Mouse (Mus musculus): Measurements from ENCODE around the gene Cars.
"Not testable (repeated sequence)": the region's sequence is repeated elsewhere in the genome, so short reads cannot be mapped to it uniquely, and the experiment has no call there.

DNA sequence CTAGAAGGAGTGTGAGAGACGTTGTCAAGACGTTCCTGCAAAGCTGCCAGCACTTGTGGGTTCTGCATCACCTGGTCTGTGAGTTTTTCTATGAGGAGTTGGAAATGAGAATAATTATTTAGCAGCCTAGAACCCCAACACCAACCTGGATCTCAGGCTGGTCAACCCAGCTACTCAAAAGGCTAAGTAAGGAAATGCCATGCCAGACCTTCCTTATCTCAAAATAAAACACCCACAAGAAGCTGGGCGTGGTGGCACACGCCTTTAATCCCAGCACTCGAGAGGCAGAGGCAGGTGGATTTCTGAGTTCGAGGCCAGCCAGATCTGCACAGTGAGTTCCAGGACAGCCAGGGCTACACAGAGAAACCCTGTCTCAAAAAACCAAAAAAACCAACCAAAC lies 61.7 kb downstream of the Cars start:
- not testable (repeated sequence) for TF ChIP-seq CTCF (IDR thresholded peaks at IDR 0.05 in 2 of 3, conservative IDR thresholded peaks at IDR 0.05 in 1 of 3; ENCODE audit: control insufficient read depth in 1 of 3, insufficient read depth in 1 of 3, low read depth in 2 of 3, low read length in 3 of 3, poor library complexity in 1 of 3, severe bottlenecking in 1 of 3); MAZ (IDR thresholded peaks at IDR 0.05; ENCODE audit: low read depth, low read length); TAL1 (IDR thresholded peaks at IDR 0.05; ENCODE audit: low read length); MEF2A (IDR thresholded peaks at IDR 0.05; ENCODE audit: extremely low read depth, insufficient replicate concordance, low read depth, low read length, poor library complexity, severe bottlenecking); RAD21 (IDR thresholded peaks at IDR 0.05; ENCODE audit: low read depth, low read length); EP300 (IDR thresholded peaks at IDR 0.05; ENCODE audit: low read depth in 1 of 2, low read length in 2 of 2); MXI1 (IDR thresholded peaks at IDR 0.05; ENCODE audit: low read depth, low read length)
